Mouse (Mus musculus) forebrain, postnatal 0 days (tissue): Measurements from ENCODE around the gene Nfatc2. TPM values are rescaled to one million over a fixed set of nuclear protein-coding genes. Genes with fewer than 3 reads are reported as not detected.
A peak's percentile ranks its signal among the peaks of the same experiment; 100 is the strongest.

ENCODE experiments used
- ATAC-seq: fragments of 200-750 bp; cut with Nextera tagmentation; 2 replicates; pipeline ENCODE4 v1.8.0; 2017; ENCODE audit warnings: mild to moderate bottlenecking, moderate library complexity
- DNase-seq: peaks from one replicate; pipeline ENCODE4 v3.0.0-alpha.2; 2015
- H3K27ac ChIP-seq: fragments of 300-500 bp; sonication (generic); 2 replicates; pipeline ENCODE4 v1.5.1; 2014; ENCODE audit warnings: low read depth, mild to moderate bottlenecking, antibody characterized with exemption, low read length, moderate library complexity, mixed read lengths
- H3K27me3 ChIP-seq: fragments of 300-500 bp; sonication (generic); 2 replicates; pipeline ENCODE4 v1.6.1; 2014; ENCODE audit warnings: mild to moderate bottlenecking, low read length, mixed read lengths; ENCODE audit not compliant: insufficient read depth
- H3K36me3 ChIP-seq: fragments of 300-500 bp; sonication (generic); 2 replicates; pipeline ENCODE4 v1.6.1; 2014; ENCODE audit warnings: mild to moderate bottlenecking, moderate library complexity; ENCODE audit not compliant: insufficient read depth
- H3K4me1 ChIP-seq: fragments of 300-500 bp; sonication (generic); 2 replicates; pipeline ENCODE4 v1.6.1; 2014; ENCODE audit warnings: antibody characterized with exemption; ENCODE audit not compliant: insufficient read depth
- H3K4me2 ChIP-seq: fragments of 300-500 bp; sonication (generic); 2 replicates; pipeline ENCODE4 v1.6.1; 2014; ENCODE audit warnings: low read depth, mild to moderate bottlenecking, moderate library complexity
- H3K4me3 ChIP-seq: fragments of 300-500 bp; sonication (generic); 2 replicates; pipeline ENCODE4 v1.5.1; 2014; ENCODE audit warnings: low read depth, low read length, mixed read lengths
- H3K9ac ChIP-seq: fragments of 300-500 bp; sonication (generic); 2 replicates; pipeline ENCODE4 v1.6.1; 2014; ENCODE audit warnings: mild to moderate bottlenecking
- H3K9me3 ChIP-seq: fragments of 300-500 bp; sonication (generic); 2 replicates; pipeline ENCODE4 v1.6.1; 2016; ENCODE audit warnings: low read length
- CTCF ChIP-seq: sonication (generic); IDR thresholded peaks from 2 replicates; pipeline ENCODE4 v1.5.1; 2016; ENCODE audit warnings: antibody characterized with exemption, control low read depth, low read depth
- WGBS: fragments of 180-500 bp; shearing (Covaris S2); extraction: QIAGEN DNeasy Blood & Tissue Kit; methylation state at CpG from one replicate; pipeline ENCODE4 v1.1.7; 2014; 5-methylcytosine and 5-hydroxymethylcytosine counted together
- polyA plus RNA-seq: library from polyadenylated mRNA; unstranded; fragments of >200 nt; fragmentation: Nextera tagmentation; extraction: Ambion mirVana; gene quantifications from 2 replicates; pipeline ENCODE4 v1.2.1, GENCODE M21; 2015
- total RNA-seq: library from RNA; depleted of rRNA; stranded (reverse); fragments of >200 nt; gene quantifications from 2 replicates; pipeline ENCODE4 v1.2.3, GENCODE M21; 2014

Gene Nfatc2
- total and polyA plus RNA-seq, 2 experiments from 2014 or later, result 3.1 to 3.2 TPM

GRCm38 (mm10) chr2:168461865-168462264 is 139.6 kb downstream of the Nfatc2 start:
- H3K27me3 ChIP-seq, result no peaks in the 10 kb centered on the region
- no peak for ATAC-seq

DNA sequence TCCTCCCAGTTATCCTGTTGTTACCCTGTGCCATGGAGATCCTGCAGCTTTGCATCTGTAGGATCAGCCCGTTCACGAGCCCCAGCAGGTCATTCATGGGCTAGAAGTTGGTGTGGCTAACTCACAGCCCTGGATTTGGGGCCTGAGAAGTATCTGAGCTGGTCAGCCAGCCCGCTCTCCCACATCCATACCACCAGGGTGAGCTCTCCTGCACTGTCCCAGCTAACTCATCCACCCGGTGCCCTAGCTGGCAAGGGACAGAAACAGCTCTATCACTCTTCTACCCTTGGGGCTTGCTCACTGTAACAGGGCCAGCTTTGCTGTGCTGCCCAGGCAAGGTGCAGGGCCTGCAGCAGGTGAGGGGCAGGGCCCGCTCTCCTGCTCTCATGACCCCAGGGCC is 141.8 kb downstream of the Nfatc2 start:
- ATAC-seq, result no peak
- H3K4me2 ChIP-seq, result no peak overlapping the region
- WGBS, result 66% methylated on average over 5 of the region's 5 CpGs

More at GRCm38 (mm10) chr2:168461865-168462264, 139.6 kb downstream of the Nfatc2 start:
- no peaks in the 10 kb centered on the region for H3K36me3 ChIP-seq
- no peak for DNase-seq
- no peak overlapping the region for H3K27ac ChIP-seq
- 71% methylated on average over 9 of the region's 9 CpGs for WGBS
- no peak overlapping the region for H3K4me3 ChIP-seq
- no peak overlapping the region for H3K9ac ChIP-seq
- H3K9me3 ChIP-seq, result no peaks in the 10 kb centered on the region
- H3K4me2 ChIP-seq, result no peak overlapping the region
- no peak for TF ChIP-seq CTCF
- H3K4me1 ChIP-seq, result no peaks in the 10 kb centered on the region

GRCm38 (mm10) chr2:168458583-168458982 is 142.9 kb downstream of the Nfatc2 start:
- Histone ChIP-seq H3K9me3 (no peaks in the 10 kb centered on the region), H3K27ac (no peak overlapping the region), H3K27me3 (no peaks in the 10 kb centered on the region), H3K4me3 (no peak overlapping the region), H3K4me2 (no peak overlapping the region), H3K36me3 (no peaks in the 10 kb centered on the region), H3K9ac (no peak overlapping the region), H3K4me1 (no peaks in the 10 kb centered on the region)
- 84% methylated on average over 9 of the region's 9 CpGs for WGBS
- no peak for TF ChIP-seq CTCF
- DNase-seq (no peak), ATAC-seq (no peak)

More for the DNA sequence above, 141.8 kb downstream of the Nfatc2 start:
- no peaks in the 10 kb centered on the region for H3K36me3 ChIP-seq
- H3K9ac ChIP-seq, result no peak overlapping the region
- H3K4me3 ChIP-seq, result no peak overlapping the region
- H3K9me3 ChIP-seq, result no peaks in the 10 kb centered on the region
- H3K27ac ChIP-seq, result no peak overlapping the region
- TF ChIP-seq CTCF, result peak; percentile 26; the same call in 1 of the 2 replicates
- no peaks in the 10 kb centered on the region for H3K27me3 ChIP-seq
- DNase-seq, result no peak
- H3K4me1 ChIP-seq, result no peaks in the 10 kb centered on the region

GRCm38 (mm10) chr2:168451714-168452708 is 149.4 kb downstream of the Nfatc2 start:
- H3K36me3 ChIP-seq, result no peaks in the 10 kb centered on the region
- no peaks in the 10 kb centered on the region for H3K9me3 ChIP-seq
- no peak for DNase-seq
- WGBS, result 60% methylated on average over 30 of the region's 30 CpGs
- 0 out of 2 replicates have a peak, but pooled peaks cover 3% of the 10 kb centered on the region for H3K27me3 ChIP-seq
- H3K4me3 ChIP-seq, result no peak overlapping the region
- no peak overlapping the region for H3K27ac ChIP-seq
- no peak overlapping the region for H3K4me2 ChIP-seq
- TF ChIP-seq CTCF, result no peak
- no peak for ATAC-seq
- no peaks in the 10 kb centered on the region for H3K4me1 ChIP-seq
- H3K9ac ChIP-seq, result no peak overlapping the region

DNA sequence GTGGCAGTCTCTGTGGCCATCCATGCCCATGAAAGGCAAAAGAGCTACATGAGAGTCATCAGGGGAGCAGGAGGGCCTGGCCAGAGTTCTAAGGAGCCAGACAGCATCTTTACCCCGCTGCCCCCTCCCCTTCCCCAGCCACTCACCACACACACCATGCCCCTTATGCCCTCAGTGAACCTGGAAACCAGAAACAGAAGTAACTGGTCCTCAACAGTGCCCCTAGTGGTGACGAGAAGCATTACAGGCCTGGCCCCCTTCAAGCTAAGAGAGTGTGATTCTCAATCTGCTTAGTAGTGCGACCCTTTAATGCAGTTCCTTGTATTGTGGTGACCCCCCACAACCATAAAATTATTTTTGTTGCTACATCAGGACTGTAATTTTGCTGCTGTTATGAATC is 150.5 kb downstream of the Nfatc2 start:
- peak; percentile 57 for DNase-seq
- Histone ChIP-seq H3K4me2 (no peak overlapping the region), H3K27me3 (0 out of 2 replicates have a peak, but pooled peaks cover 3% of the 10 kb centered on the region), H3K27ac (no peak overlapping the region), H3K36me3 (no peaks in the 10 kb centered on the region), H3K9me3 (no peaks in the 10 kb centered on the region), H3K4me3 (no peak overlapping the region), H3K9ac (no peak overlapping the region), H3K4me1 (no peaks in the 10 kb centered on the region)
- WGBS, result 7% methylated on average over 3 of the region's 3 CpGs
- ATAC-seq, result no peak
- peak; percentile 88 for TF ChIP-seq CTCF

- Histone ChIP-seq H3K36me3 (no peaks in the 10 kb centered on the region), H3K4me3 (no peak overlapping the region), H3K4me2 (no peak overlapping the region), H3K4me1 (no peaks in the 10 kb centered on the region), H3K9me3 (no peaks in the 10 kb centered on the region), H3K9ac (no peak overlapping the region), H3K27ac (no peak overlapping the region), H3K27me3 (0 out of 2 replicates have a peak, but pooled peaks cover 3% of the 10 kb centered on the region)
- 51% methylated on average over 5 of the region's 5 CpGs for WGBS
- no peak for TF ChIP-seq CTCF
- no peak for ATAC-seq
- DNase-seq, result no peak
Measured at GRCm38 (mm10) chr2:168448054-168448453, 153.4 kb downstream of the Nfatc2 start.

DNA sequence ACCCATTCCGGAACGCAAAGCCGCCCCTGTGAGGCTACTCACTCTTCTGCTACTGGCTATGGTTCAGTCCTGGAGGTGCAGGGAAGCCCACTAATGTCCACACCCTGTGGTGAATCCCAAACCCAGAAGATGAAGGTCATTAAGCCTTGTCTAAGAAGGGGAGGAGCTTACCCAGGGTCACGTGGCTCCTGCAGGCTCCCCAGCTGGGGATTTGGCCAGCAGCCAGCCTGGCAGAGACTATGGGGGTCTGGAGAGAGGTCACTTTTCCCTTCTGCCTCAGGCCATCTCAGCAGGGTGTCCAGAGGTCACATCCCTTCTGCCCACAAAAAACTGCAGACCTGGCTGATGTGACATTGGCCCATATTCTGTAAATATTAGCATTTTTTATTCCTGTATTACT is 153.9 kb downstream of the Nfatc2 start:
- no peak for TF ChIP-seq CTCF
- Histone ChIP-seq H3K4me3 (no peak overlapping the region), H3K4me1 (no peaks in the 10 kb centered on the region), H3K36me3 (no peaks in the 10 kb centered on the region), H3K4me2 (no peak overlapping the region), H3K9ac (no peak overlapping the region), H3K9me3 (no peaks in the 10 kb centered on the region), H3K27ac (no peak overlapping the region), H3K27me3 (0 out of 2 replicates have a peak, but pooled peaks cover 3% of the 10 kb centered on the region)
- DNase-seq (no peak), ATAC-seq (no peak)
- WGBS, result 30% methylated on average over 4 of the region's 4 CpGs
